Mouse (Mus musculus): ENCODE data around the gene A2ml1. TPM values are rescaled to one million over a fixed set of nuclear protein-coding genes. Genes with fewer than 3 reads are reported as not detected.
A peak's percentile ranks its signal among the peaks of the same experiment; 100 is the strongest.
"Not testable (repeated sequence)": the region's sequence is repeated elsewhere in the genome, so short reads cannot be mapped to it uniquely, and the experiment has no call there.

Gene A2ml1
- polyA plus RNA-seq (2015; fragmentation: Nextera tagmentation; extraction: Ambion mirVana) = 2.7 and 3.6 TPM in 2 replicates

- Histone ChIP-seq H3K27me3 (replicated peaks) (no peaks in the 10 kb centered on the region), H3K36me3 (no peaks in the 10 kb centered on the region), H3K9me3 (no peaks in the 10 kb centered on the region), H3K4me1 (replicated peaks) (0 out of 2 replicates have a peak, but pooled peaks cover 2% of the 10 kb centered on the region), H3K27ac (no peak within 1 kb of the TSS), H3K9ac (no peak within 1 kb of the TSS), H3K4me3 (replicated peaks) (no peak within 1 kb of the TSS), H3K4me2 (replicated peaks) (no peak within 1 kb of the TSS)
- ATAC-seq = no peak
- 71% methylated on average over 11 of the region's 11 CpGs for WGBS
These were observed at the start of gene A2ml1 for GRCm38 (mm10) chr6:128581508-128581907. Gene A2ml1, minus strand, starts transcription at chr6:128581608.

- H3K27me3 ChIP-seq (replicated peaks); H3K27ac ChIP-seq; H3K9me3 ChIP-seq; H3K9ac ChIP-seq; H3K4me2 ChIP-seq (replicated peaks); H3K4me1 ChIP-seq (replicated peaks); H3K4me3 ChIP-seq (replicated peaks); H3K36me3 ChIP-seq: not testable (repeated sequence)
- peak; percentile 84 for ATAC-seq
- 55% methylated on average over 13 of the region's 13 CpGs for WGBS
These were observed 48.6 kb upstream of the A2ml1 start for GRCm38 (mm10) chr6:128629771-128630739.

- not testable (repeated sequence) for H3K4me3 ChIP-seq (replicated peaks); H3K36me3 ChIP-seq; H3K27me3 ChIP-seq (replicated peaks); H3K9me3 ChIP-seq; H3K9ac ChIP-seq; H3K4me1 ChIP-seq (replicated peaks); H3K27ac ChIP-seq; ATAC-seq; H3K4me2 ChIP-seq (replicated peaks)
- 88% methylated on average over 6 of the region's 6 CpGs for WGBS
These were observed 43.8 kb upstream of the A2ml1 start for GRCm38 (mm10) chr6:128625246-128625645.

GRCm38 (mm10) chr6:128624425-128624824 lies 43.0 kb upstream of the A2ml1 start:
- ATAC-seq = no peak
- WGBS = 79% methylated on average over 4 of the region's 4 CpGs
- H3K9ac ChIP-seq = no peak overlapping the region
- H3K4me2 ChIP-seq (replicated peaks) = no peak overlapping the region
- no peak overlapping the region for H3K4me3 ChIP-seq (replicated peaks)
- no peaks in the 10 kb centered on the region for H3K9me3 ChIP-seq
- no peaks in the 10 kb centered on the region for H3K36me3 ChIP-seq
- H3K27ac ChIP-seq = no peak overlapping the region
- H3K27me3 ChIP-seq (replicated peaks) = no peaks in the 10 kb centered on the region
- no peaks in the 10 kb centered on the region for H3K4me1 ChIP-seq (replicated peaks)

- H3K4me2 ChIP-seq (replicated peaks); H3K27me3 ChIP-seq (replicated peaks); H3K27ac ChIP-seq; H3K4me3 ChIP-seq (replicated peaks); H3K9me3 ChIP-seq; ATAC-seq; H3K36me3 ChIP-seq; H3K4me1 ChIP-seq (replicated peaks); H3K9ac ChIP-seq: not testable (repeated sequence)
- WGBS = 97% methylated on average over 5 of the region's 5 CpGs
These were observed 42.0 kb upstream of the A2ml1 start, which contains the start of gene Klrb1a for GRCm38 (mm10) chr6:128623433-128623832. Gene Klrb1a, minus strand, starts transcription at chr6:128623533.

- Histone ChIP-seq H3K4me2 (replicated peaks) (no peak overlapping the region), H3K9me3 (no peaks in the 10 kb centered on the region), H3K27me3 (replicated peaks) (no peaks in the 10 kb centered on the region), H3K36me3 (no peaks in the 10 kb centered on the region), H3K4me3 (replicated peaks) (no peak overlapping the region), H3K9ac (no peak overlapping the region), H3K4me1 (replicated peaks) (no peaks in the 10 kb centered on the region), H3K27ac (no peak overlapping the region)
- WGBS = 85% methylated on average over 2 of the region's 2 CpGs
- ATAC-seq = no peak
These were observed 41.3 kb upstream of the A2ml1 start for GRCm38 (mm10) chr6:128622733-128623132.

- no peaks in the 10 kb centered on the region for H3K27me3 ChIP-seq (replicated peaks)
- 31% methylated on average over 9 of the region's 9 CpGs for WGBS
- H3K9ac ChIP-seq = no peak overlapping the region
- H3K4me1 ChIP-seq (replicated peaks) = 0 out of 2 replicates have a peak, but pooled peaks cover 2% of the 10 kb centered on the region
- no peak overlapping the region for H3K4me2 ChIP-seq (replicated peaks)
- no peak overlapping the region for H3K4me3 ChIP-seq (replicated peaks)
- no peaks in the 10 kb centered on the region for H3K9me3 ChIP-seq
- no peaks in the 10 kb centered on the region for H3K36me3 ChIP-seq
- no peak overlapping the region for H3K27ac ChIP-seq
- no peak; the same call in 1 of the 2 replicates for ATAC-seq
These were observed 24.9 kb upstream of the A2ml1 start for GRCm38 (mm10) chr6:128606350-128606749.

GRCm38 (mm10) chr6:128604512-128604911 lies 23.1 kb upstream of the A2ml1 start:
- no peaks in the 10 kb centered on the region for H3K27me3 ChIP-seq (replicated peaks)
- 0 out of 2 replicates have a peak, but pooled peaks cover 2% of the 10 kb centered on the region for H3K4me1 ChIP-seq (replicated peaks)
- no peak overlapping the region for H3K4me3 ChIP-seq (replicated peaks)
- H3K9me3 ChIP-seq = no peaks in the 10 kb centered on the region
- 38% methylated on average over 5 of the region's 5 CpGs for WGBS
- ATAC-seq = 0 out of 2 replicates have a peak, but pooled peaks have one; percentile 16
- no peak overlapping the region for H3K27ac ChIP-seq
- no peak overlapping the region for H3K9ac ChIP-seq
- no peak overlapping the region for H3K4me2 ChIP-seq (replicated peaks)
- no peaks in the 10 kb centered on the region for H3K36me3 ChIP-seq

- Histone ChIP-seq H3K27ac (no peak overlapping the region), H3K9me3 (no peaks in the 10 kb centered on the region), H3K36me3 (no peaks in the 10 kb centered on the region), H3K9ac (no peak overlapping the region), H3K4me3 (replicated peaks) (no peak overlapping the region), H3K27me3 (replicated peaks) (no peaks in the 10 kb centered on the region), H3K4me2 (replicated peaks) (no peak overlapping the region), H3K4me1 (replicated peaks) (0 out of 2 replicates have a peak, but pooled peaks cover 2% of the 10 kb centered on the region)
- WGBS = 64% methylated on average over 10 of the region's 10 CpGs
- no peak for ATAC-seq
These were observed 21.2 kb upstream of the A2ml1 start for GRCm38 (mm10) chr6:128602463-128603201.

GRCm38 (mm10) chr6:128602026-128602425 lies 20.6 kb upstream of the A2ml1 start:
- Histone ChIP-seq H3K36me3 (no peaks in the 10 kb centered on the region), H3K27ac (no peak overlapping the region), H3K4me2 (replicated peaks) (no peak overlapping the region), H3K9me3 (no peaks in the 10 kb centered on the region), H3K27me3 (replicated peaks) (no peaks in the 10 kb centered on the region), H3K9ac (no peak overlapping the region), H3K4me1 (replicated peaks) (0 out of 2 replicates have a peak, but pooled peaks cover 2% of the 10 kb centered on the region), H3K4me3 (replicated peaks) (no peak overlapping the region)
- 63% methylated on average over 3 of the region's 3 CpGs for WGBS
- no peak for ATAC-seq

GRCm38 (mm10) chr6:128599555-128599954 lies 18.1 kb upstream of the A2ml1 start:
- no peak overlapping the region for H3K4me3 ChIP-seq (replicated peaks)
- H3K9ac ChIP-seq = no peak overlapping the region
- no peaks in the 10 kb centered on the region for H3K36me3 ChIP-seq
- no peaks in the 10 kb centered on the region for H3K27me3 ChIP-seq (replicated peaks)
- no peaks in the 10 kb centered on the region for H3K9me3 ChIP-seq
- no peak overlapping the region for H3K4me2 ChIP-seq (replicated peaks)
- no peak for ATAC-seq
- no peaks in the 10 kb centered on the region for H3K4me1 ChIP-seq (replicated peaks)
- H3K27ac ChIP-seq = no peak overlapping the region
- 54% methylated on average over 4 of the region's 4 CpGs for WGBS
